Mouse (Mus musculus) lung, adult 2 months (tissue): ENCODE measurements at regions not wholly inside any gene's neighbourhood (a gene's known extent, or its start where the extent isn't known, plus 50 kb on each side); places are given as distances from the start of the nearest gene placed in this dataset.

Source experiments
- CTCF ChIP-seq: fragments of 200-500 bp; IDR thresholded peaks from 2 replicates; pipeline ENCODE4 v1.5.1; 2011; ENCODE audit warnings: mild to moderate bottlenecking, low read length, control low read depth; ENCODE audit not compliant: insufficient read depth
- POLR2A ChIP-seq: fragments of 200-500 bp; IDR thresholded peaks from 2 replicates; pipeline ENCODE4 v1.6.1; 2011; ENCODE audit warnings: low read depth, mild to moderate bottlenecking, control low read depth, low read length, borderline replicate concordance; ENCODE audit errors: extremely low read depth

DNA sequence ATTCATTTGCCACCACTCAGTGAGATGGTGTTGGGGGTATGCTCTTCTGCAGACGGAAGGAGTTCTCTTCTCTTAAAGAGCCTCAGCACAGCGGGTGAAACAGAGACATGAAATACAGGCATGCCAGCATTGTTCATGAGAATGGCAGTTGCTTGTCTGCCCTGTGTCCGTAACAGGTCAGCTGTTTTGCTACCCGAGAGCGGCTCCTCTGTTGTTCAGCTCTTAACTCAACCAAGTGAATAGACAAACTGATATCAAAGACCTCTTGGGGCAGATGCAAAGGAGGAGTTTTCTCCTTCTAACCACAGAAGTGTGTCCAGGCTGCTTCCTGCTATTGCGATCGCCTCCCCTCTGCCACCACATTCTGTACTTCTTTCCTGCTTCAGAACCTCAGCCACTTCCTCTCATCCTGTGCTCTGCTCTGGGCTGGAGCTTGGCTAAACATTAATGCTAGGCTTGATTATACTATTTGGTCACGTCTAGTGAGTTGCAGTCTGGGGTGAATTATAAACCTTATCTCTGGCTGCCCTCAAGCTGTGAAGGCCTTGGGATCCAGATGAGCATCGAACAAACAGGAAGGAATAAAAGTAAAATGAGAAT lies 133.1 kb upstream of the Gm3448 start:
- TF ChIP-seq POLR2A (no peak), CTCF (no peak)
